Mouse (Mus musculus): Measurements from ENCODE around the gene Pde4d.

- TF ChIP-seq CTCF (IDR thresholded peaks at IDR 0.05; ENCODE audit: insufficient read depth, low read depth, low read length), result no peak
- TF ChIP-seq POLR2A (IDR thresholded peaks at IDR 0.05; ENCODE audit: insufficient read depth, low read depth, low read length), result no peak
Observed at GRCm38 (mm10) chr13:108494365-108494764, 44.6 kb downstream of the Pde4d start.
